Mouse (Mus musculus): ENCODE results near the gene Gm11096.

DNA sequence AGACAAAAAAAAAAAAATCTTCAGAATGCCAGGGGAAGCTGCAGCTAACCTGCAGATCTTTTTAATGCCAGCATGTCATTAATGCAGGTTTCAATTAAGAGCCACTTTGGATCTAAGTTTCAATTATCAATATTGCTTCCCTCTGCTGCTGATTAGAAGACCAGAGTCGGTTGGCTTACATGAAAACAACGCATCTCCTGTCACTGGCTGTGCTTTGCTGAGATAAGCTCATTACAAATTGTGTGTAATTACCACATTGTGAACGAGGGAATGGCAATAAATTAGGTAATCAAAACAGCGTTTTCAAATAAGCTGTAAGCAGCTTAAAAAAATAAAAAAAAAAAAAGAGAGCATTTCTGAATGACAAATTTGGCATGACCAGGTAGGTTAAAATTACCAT lies 38.2 kb downstream of the Gm11096 start:
- no peak for TF ChIP-seq CTCF (IDR thresholded peaks at IDR 0.05; ENCODE audit: borderline replicate concordance, extremely low read depth, insufficient read depth, insufficient read length)
- no peak for TF ChIP-seq POLR2A (IDR thresholded peaks at IDR 0.05; ENCODE audit: borderline replicate concordance, extremely low read depth, insufficient read depth, insufficient read length, poor library complexity, severe bottlenecking)
